Mouse (Mus musculus): ENCODE results near the gene Lin7c. TPM values are rescaled to one million over a fixed set of nuclear protein-coding genes. Genes with fewer than 3 reads are reported as not detected.

Gene Lin7c
- polyA plus RNA-seq, 1 experiment = 0.04 TPM

DNA sequence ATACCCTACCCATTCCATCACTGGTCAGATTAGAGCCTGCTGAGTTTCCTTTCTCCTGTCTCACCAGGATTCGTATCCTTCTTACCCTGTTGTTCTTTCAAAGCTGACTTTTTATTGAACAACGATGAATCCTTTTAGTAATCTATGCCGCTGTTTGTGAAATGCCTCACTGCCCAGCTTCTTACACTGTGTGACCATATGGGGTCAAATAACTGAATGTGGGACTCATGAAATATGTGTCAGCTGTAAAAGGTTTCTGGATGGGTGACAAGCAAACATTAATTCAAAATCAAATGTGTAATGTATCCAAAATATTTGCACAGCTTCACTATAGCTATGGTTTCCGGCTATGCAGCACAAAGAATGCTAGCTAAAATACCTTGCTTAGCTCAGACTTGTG lies 54.9 kb downstream of the Lin7c start:
- H3K36me3 ChIP-seq (ENCODE audit: control insufficient read depth) = no peaks in the 10 kb centered on the region
- H3K4me1 ChIP-seq (ENCODE audit: control insufficient read depth) = peaks cover 16% of the 10 kb centered on the region
- H3K9me3 ChIP-seq (ENCODE audit: control insufficient read depth, low read length) = no peaks in the 10 kb centered on the region
- no peaks in the 10 kb centered on the region for H3K27me3 ChIP-seq (ENCODE audit: control insufficient read depth)
- no peak overlapping the region for H3K4me3 ChIP-seq (replicated peaks)
- TF ChIP-seq GATA1 (IDR thresholded peaks at IDR 0.05; ENCODE audit: low read length) (no peak), TAL1 (IDR thresholded peaks at IDR 0.05; ENCODE audit: low read length) (no peak)

DNA sequence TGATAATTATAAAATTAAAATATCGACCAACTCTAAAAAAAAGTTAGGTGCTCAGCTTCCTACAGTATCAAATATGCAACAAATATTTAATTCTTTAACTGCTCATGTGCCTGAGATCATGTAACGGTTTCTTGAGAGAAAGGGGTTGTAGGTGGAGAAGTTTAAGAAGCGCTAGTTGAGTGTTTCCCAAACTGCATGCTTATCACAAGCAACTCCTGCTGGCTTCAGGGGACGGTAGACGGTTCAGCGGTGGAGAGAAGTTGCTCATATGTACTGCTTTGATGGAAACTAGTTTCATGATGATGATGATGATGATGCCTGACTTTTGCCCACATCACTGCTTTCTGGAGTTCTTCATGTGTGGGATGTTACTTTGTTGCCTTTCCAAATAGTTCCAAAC lies 55.8 kb downstream of the Lin7c start:
- Histone ChIP-seq H3K36me3 (ENCODE audit: control insufficient read depth) (no peaks in the 10 kb centered on the region), H3K4me1 (ENCODE audit: control insufficient read depth) (peaks cover 25% of the 10 kb centered on the region)

DNA sequence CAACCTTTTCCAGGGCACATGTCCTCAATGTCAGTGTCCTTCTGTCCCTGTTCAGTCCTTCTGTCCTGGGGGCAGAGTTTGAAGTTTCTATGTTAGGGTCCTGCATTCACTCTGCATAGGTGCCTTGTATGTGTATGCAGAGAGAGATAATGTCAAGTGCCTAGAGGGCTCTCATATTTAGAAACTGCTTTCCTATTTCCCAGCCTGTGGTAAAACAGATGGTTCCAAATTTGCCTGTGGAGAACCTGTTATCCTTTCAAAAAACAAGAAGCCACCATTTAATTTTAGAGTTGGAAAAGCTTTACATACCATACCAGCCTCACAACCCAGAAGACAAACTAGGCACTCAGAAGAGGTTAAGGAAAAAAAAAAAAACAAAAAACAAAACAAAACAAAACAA lies 58.9 kb downstream of the Lin7c start:
- H3K4me1 ChIP-seq (ENCODE audit: control insufficient read depth) = peaks cover 42% of the 10 kb centered on the region
- no peak overlapping the region for H3K4me3 ChIP-seq (replicated peaks)
- no peaks in the 10 kb centered on the region for H3K9me3 ChIP-seq (ENCODE audit: control insufficient read depth, low read length)
- no peaks in the 10 kb centered on the region for H3K36me3 ChIP-seq (ENCODE audit: control insufficient read depth)
- no peaks in the 10 kb centered on the region for H3K27me3 ChIP-seq (ENCODE audit: control insufficient read depth)
- TF ChIP-seq GATA1 (IDR thresholded peaks at IDR 0.05; ENCODE audit: low read length) = no peak
- TF ChIP-seq TAL1 (IDR thresholded peaks at IDR 0.05; ENCODE audit: low read length) = no peak

More for the DNA sequence above, 55.8 kb downstream of the Lin7c start:
- Histone ChIP-seq H3K4me3 (replicated peaks) (no peak overlapping the region), H3K27me3 (ENCODE audit: control insufficient read depth) (no peaks in the 10 kb centered on the region), H3K9me3 (ENCODE audit: control insufficient read depth, low read length) (no peaks in the 10 kb centered on the region)
- TF ChIP-seq TAL1 (IDR thresholded peaks at IDR 0.05; ENCODE audit: low read length) (no peak), GATA1 (IDR thresholded peaks at IDR 0.05; ENCODE audit: low read length) (no peak)

GRCm38 (mm10) chr2:109950311-109950710 lies 59.7 kb downstream of the Lin7c start:
- TF ChIP-seq TAL1 (IDR thresholded peaks at IDR 0.05; ENCODE audit: low read length) = no peak
- TF ChIP-seq GATA1 (IDR thresholded peaks at IDR 0.05; ENCODE audit: low read length) = no peak
- Histone ChIP-seq H3K36me3 (ENCODE audit: control insufficient read depth) (no peaks in the 10 kb centered on the region), H3K27me3 (ENCODE audit: control insufficient read depth) (no peaks in the 10 kb centered on the region), H3K9me3 (ENCODE audit: control insufficient read depth, low read length) (no peaks in the 10 kb centered on the region), H3K4me3 (replicated peaks) (no peak overlapping the region), H3K4me1 (ENCODE audit: control insufficient read depth) (peaks cover 43% of the 10 kb centered on the region)

Other genes starting within 250 kb of the Lin7c start
- gene Bdnf, start 216.2 kb upstream of the Lin7c start, polyA plus RNA-seq (2012) = 0.01 TPM in 1 of 2 replicates, not detected in the other
- gene Lgr4, start 26.8 kb downstream of the Lin7c start, polyA plus RNA-seq (2012) = 0.01 and 0.04 TPM in 2 replicates
- 7.4 and 10.2 TPM in 2 replicates for gene Ccdc34, start 127.0 kb downstream of the Lin7c start, polyA plus RNA-seq (2012)